1 mouse cellular context compared by ENCODE assay signal in genomic region chr19:9886348-9886747, GRCm38 (mm10).
TF ChIP-seq lines count a peak whose summit lies in the region.

No protein-coding gene starts in this region.

TF ChIP-seq in CH12.LX, 34 proteins besides CTCF, POLR2A, EP300 and RAD21 (continued from another document):
- no peak for TF ChIP-seq SMC3 (IDR thresholded peaks at IDR 0.05; ENCODE audit: low read depth, low read length)
- TF ChIP-seq MAZ (IDR thresholded peaks at IDR 0.05; ENCODE audit: low read depth, low read length), result no peak
TF ChIP-seq in CH12.LX: peak in this region for 0.
